14 mouse cellular contexts compared by ENCODE assay signal in the genomic region with DNA sequence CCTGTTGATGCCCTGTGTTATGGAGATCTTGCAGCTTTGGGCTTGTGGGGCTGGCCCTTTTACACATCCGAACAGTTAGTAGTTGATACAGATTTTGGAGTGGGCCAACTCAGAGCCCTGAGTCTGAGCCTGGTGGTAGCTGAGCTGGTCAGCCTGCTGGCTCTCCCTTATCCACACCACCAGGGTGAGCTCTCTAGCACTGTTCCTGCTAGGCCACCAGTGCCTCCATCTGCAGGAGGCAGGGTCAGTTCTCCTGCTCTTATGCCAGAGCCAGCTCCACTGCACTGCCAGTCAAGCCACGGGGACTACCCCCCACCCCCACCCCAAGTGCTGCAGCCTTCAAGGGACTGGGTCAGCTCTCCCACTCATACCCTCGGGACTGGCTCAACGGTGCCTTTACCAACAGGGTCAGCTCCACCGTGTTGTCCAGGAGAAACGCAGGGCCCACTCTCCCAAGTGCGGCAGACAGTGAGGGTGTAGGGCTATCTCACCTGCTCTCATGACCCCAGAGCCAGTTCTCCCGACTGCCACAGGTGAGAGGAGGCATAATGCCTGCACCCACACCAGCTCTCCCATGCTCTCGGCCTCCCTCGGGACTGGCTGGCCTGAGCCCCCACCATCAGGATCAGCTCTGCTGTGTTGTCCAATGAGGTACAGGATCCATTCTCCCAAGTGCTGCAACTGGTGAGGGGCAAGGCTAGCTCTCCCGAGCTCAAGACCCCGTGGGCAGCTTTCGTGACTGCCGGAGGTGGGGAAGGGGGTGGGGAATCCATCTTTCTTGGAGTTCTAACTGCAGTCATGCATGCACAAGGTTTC.
DNase-seq lines count a peak whose midpoint lies in the region; ATAC-seq and TF ChIP-seq lines count a peak whose summit lies in the region.
"Had no signal": no experiment of that assay in that cellular context is flagged by ENCODE, and none has a peak within 500 bp of the region (broad histone marks: within the 10 kb centered on the region; RNA-seq: fewer than 3 reads in every experiment).

No protein-coding gene starts in this region.

- peak overlapping the region; percentile 15; the same call in 1 of the 2 replicates for H3K4me2 ChIP-seq in kidney, embryonic 14.5 days (replicated peaks; ENCODE audit: low read depth, low read length)
- no peak overlapping the region for H3K4me2 ChIP-seq in stomach, postnatal 0 days (replicated peaks; ENCODE audit: low read depth)
- H3K4me2 ChIP-seq: limb, embryonic 13.5 days; neural tube, embryonic 15.5 days had no signal

- H3K4me1 ChIP-seq in kidney, embryonic 14.5 days (ENCODE audit: control insufficient read depth, insufficient read depth, low read length), result 0 out of 2 replicates have a peak, but pooled peaks cover 5% of the 10 kb centered on the region
- H3K4me1 ChIP-seq in kidney, adult 2 months (ENCODE audit: control insufficient read depth, insufficient read depth, low read length), result no peaks in the 10 kb centered on the region
- H3K4me1 ChIP-seq in stomach, postnatal 0 days (replicated peaks; ENCODE audit: control insufficient read depth, insufficient read depth), result no peaks in the 10 kb centered on the region
- H3K4me1 ChIP-seq: limb, embryonic 13.5 days had no signal

- no peak for TF ChIP-seq EP300 in stomach, postnatal 0 days (optimal IDR thresholded peaks at IDR 0.05)

- H3K9ac ChIP-seq in kidney, embryonic 14.5 days (ENCODE audit: low read depth, low read length), result no peak overlapping the region
- no peak overlapping the region for H3K9ac ChIP-seq in stomach, postnatal 0 days (ENCODE audit: low read length)
- H3K9ac ChIP-seq: limb, embryonic 13.5 days; neural tube, embryonic 15.5 days had no signal

- H3K4me3 ChIP-seq in kidney, embryonic 14.5 days (ENCODE audit: low read length), result no peak overlapping the region
- no peak overlapping the region for H3K4me3 ChIP-seq in kidney, adult 2 months (ENCODE audit: insufficient read depth, low read depth, low read length)
- no peak overlapping the region for H3K4me3 ChIP-seq in stomach, postnatal 0 days (ENCODE audit: low read depth, low read length)
- H3K4me3 ChIP-seq: limb, embryonic 13.5 days; neural tube, embryonic 15.5 days had no signal

- H3K27me3 ChIP-seq in kidney, embryonic 14.5 days (ENCODE audit: control insufficient read depth, insufficient read depth, low read length), result no peaks in the 10 kb centered on the region
- H3K27me3 ChIP-seq in kidney, adult 2 months (replicated peaks; ENCODE audit: control insufficient read depth, insufficient read depth, low read length), result no peaks in the 10 kb centered on the region
- H3K27me3 ChIP-seq in stomach, postnatal 0 days (ENCODE audit: control insufficient read depth, insufficient read depth, low read length), result no peaks in the 10 kb centered on the region
- H3K27me3 ChIP-seq: limb, embryonic 13.5 days; neural tube, embryonic 15.5 days had no signal

- no peak overlapping the region for H3K27ac ChIP-seq in kidney, embryonic 14.5 days (ENCODE audit: low read depth, low read length)
- no peak overlapping the region for H3K27ac ChIP-seq in kidney, adult 2 months (ENCODE audit: insufficient read depth, low read depth, low read length)
- H3K27ac ChIP-seq in stomach, postnatal 0 days (replicated peaks), result no peak overlapping the region
- H3K27ac ChIP-seq: limb, embryonic 13.5 days; neural tube, embryonic 15.5 days had no signal

- no peak for TF ChIP-seq CTCF in kidney, adult 2 months (conservative IDR thresholded peaks at IDR 0.05; ENCODE audit: insufficient read depth, insufficient read length, low read depth, low read length)
- TF ChIP-seq CTCF in stomach, postnatal 0 days (IDR thresholded peaks at IDR 0.05; ENCODE audit: low read depth), result peak; percentile 43

- 62% methylated on average over 14 of the region's 14 CpGs for WGBS in kidney, embryonic 14.5 days
- WGBS in kidney, adult 2 months, result 60% methylated on average over 14 of the region's 14 CpGs
- WGBS in stomach, postnatal 0 days, result 68% methylated on average over 14 of the region's 14 CpGs

- H3K9me3 ChIP-seq in kidney, embryonic 14.5 days (ENCODE audit: control insufficient read depth, low read length), result no peaks in the 10 kb centered on the region
- H3K9me3 ChIP-seq in stomach, postnatal 0 days (ENCODE audit: control insufficient read depth, low read length), result no peaks in the 10 kb centered on the region
- H3K9me3 ChIP-seq: G1E; limb, embryonic 13.5 days; neural tube, embryonic 15.5 days had no signal

- DNase-seq in cerebellum, adult 11-12 months, result peak; percentile 50
- no peak for DNase-seq in cerebellum, adult 11 months
- no peak for DNase-seq in kidney, adult 2 months
- DNase-seq in right cerebral cortex, adult 18-20 months, result peak; percentile 19
- no peak for DNase-seq in right cerebral cortex, adult 2 months (ENCODE audit: low spot score in 2 of 2)
- DNase-seq in stomach, postnatal 0 days (ENCODE audit: low spot score), result no peak
- no peak for DNase-seq in thymus, adult 18-20 months
- DNase-seq: gastrocnemius, postnatal 25 days; heart, postnatal 4 days; thymus, postnatal 14 days had no signal

- ATAC-seq in kidney, embryonic 14.5 days (ENCODE audit: low FRiP score, low TSS enrichment), result peak; percentile 50
- ATAC-seq in stomach, postnatal 0 days (ENCODE audit: low FRiP score, low TSS enrichment), result no peak

- no peaks in the 10 kb centered on the region for H3K36me3 ChIP-seq in kidney, embryonic 14.5 days (ENCODE audit: control insufficient read depth, insufficient read depth, low read length)
- no peaks in the 10 kb centered on the region for H3K36me3 ChIP-seq in kidney, adult 2 months (ENCODE audit: control insufficient read depth, insufficient read depth, low read length)
- no peaks in the 10 kb centered on the region for H3K36me3 ChIP-seq in stomach, postnatal 0 days (ENCODE audit: control insufficient read depth, insufficient read depth, low read length)
- H3K36me3 ChIP-seq: G1E; limb, embryonic 13.5 days; neural tube, embryonic 15.5 days had no signal

- no peak for TF ChIP-seq POLR2A in kidney, adult 2 months (IDR thresholded peaks at IDR 0.05; ENCODE audit: low read depth, low read length)

Comparison
In these comparisons a context has a peak if more than half of its experiments do, and no peak if none do; other contexts are left out.
1. DNase-seq: peak in cerebellum, adult 11-12 months (single experiment) and right cerebral cortex, adult 18-20 months (single experiment); none in cerebellum, adult 11 months (single experiment), kidney, adult 2 months (single experiment), right cerebral cortex, adult 2 months (0 of 2), stomach, postnatal 0 days (single experiment) and thymus, adult 18-20 months (0 of 2).